Mouse (Mus musculus) left cerebral cortex, postnatal 4 days (tissue): ENCODE results near the gene Cyp1a1. TPM values are rescaled to one million over a fixed set of nuclear protein-coding genes. Genes with fewer than 3 reads are reported as not detected.

Experiments used
- DNase-seq: peaks from one replicate; pipeline ENCODE4 v3.0.0-alpha.2; 2022
- intact Hi-C: fragments of 180-260 bp; cut with DNase I; formaldehyde crosslinking; loops from one replicate; pipeline ENCODE4 v1.15.1; 2025
- total RNA-seq, 2 experiments: library from RNA; stranded (reverse); gene quantifications; 2 replicates each; pipeline ENCODE4 v1.2.3; 2021

The Cyp1a1 gene
- total RNA-seq, 2 experiments from 2014 or later: 0.95 to 1.1 TPM

GRCm38 (mm10) chr9:57655749-57656148 lies 32.0 kb upstream of the Cyp1a1 start:
- DNase-seq: peak; percentile 97
- intact Hi-C loops: loop anchor here (5.0 kb wide), 1 partner anchor 113 kb away; no protein-coding TSS in a partner anchor

GRCm38 (mm10) chr9:57656631-57657350 lies 30.9 kb upstream of the Cyp1a1 start:
- DNase-seq: no peak
- intact Hi-C loops: loop anchor here (5.0 kb wide), 1 partner anchor 114 kb away; no protein-coding TSS in a partner anchor

GRCm38 (mm10) chr9:57657843-57658242 lies 29.9 kb upstream of the Cyp1a1 start:
- DNase-seq: no peak
- intact Hi-C loops: loop anchor here (2.0 to 5.0 kb wide), 2 partner anchors 87 to 116 kb away; no protein-coding TSS in a partner anchor

GRCm38 (mm10) chr9:57658970-57659369 lies 28.8 kb upstream of the Cyp1a1 start:
- intact Hi-C loops: loop anchor here (2.0 to 5.0 kb wide), 2 partner anchors 86 to 117 kb away; no protein-coding TSS in a partner anchor

GRCm38 (mm10) chr9:57659774-57660173 lies 28.0 kb upstream of the Cyp1a1 start:
- intact Hi-C loops: loop anchor here (2.0 to 5.0 kb wide), 2 partner anchors 85 to 117 kb away; no protein-coding TSS in a partner anchor
- DNase-seq: peak; percentile 67

More at GRCm38 (mm10) chr9:57658970-57659369, 28.8 kb upstream of the Cyp1a1 start:
- no peak for DNase-seq

- DNase-seq: no peak
- intact Hi-C loops: no loop called here
Measured at GRCm38 (mm10) chr9:57660501-57660900, 27.2 kb upstream of the Cyp1a1 start.

- DNase-seq: no peak
- intact Hi-C loops: no loop called here
Measured at GRCm38 (mm10) chr9:57661552-57661951, 26.2 kb upstream of the Cyp1a1 start.

- no peak for DNase-seq
- intact Hi-C loops: no loop called here
Measured at GRCm38 (mm10) chr9:57664616-57665015, 23.1 kb upstream of the Cyp1a1 start.

- DNase-seq: no peak
- intact Hi-C loops: no loop called here
Measured at GRCm38 (mm10) chr9:57666536-57666935, 21.2 kb upstream of the Cyp1a1 start.

- DNase-seq: no peak
- intact Hi-C loops: no loop called here
Measured at GRCm38 (mm10) chr9:57667136-57667535, 20.6 kb upstream of the Cyp1a1 start.

- intact Hi-C loops: no loop called here
- no peak for DNase-seq
Measured at GRCm38 (mm10) chr9:57667817-57668216, 19.9 kb upstream of the Cyp1a1 start.

- DNase-seq: no peak
- intact Hi-C loops: no loop called here
Measured at GRCm38 (mm10) chr9:57668277-57668676, 19.5 kb upstream of the Cyp1a1 start.

GRCm38 (mm10) chr9:57669566-57669965 lies 18.2 kb upstream of the Cyp1a1 start:
- DNase-seq: no peak
- intact Hi-C loops: no loop called here

- DNase-seq: no peak
- intact Hi-C loops: no loop called here
Measured at GRCm38 (mm10) chr9:57671037-57671436, 16.7 kb upstream of the Cyp1a1 start.

GRCm38 (mm10) chr9:57671500-57671899 lies 16.2 kb upstream of the Cyp1a1 start:
- intact Hi-C loops: no loop called here
- no peak for DNase-seq

- intact Hi-C loops: no loop called here
- no peak for DNase-seq
Measured at GRCm38 (mm10) chr9:57681411-57681810, 6.3 kb upstream of the Cyp1a1 start.

GRCm38 (mm10) chr9:57683520-57683919 lies 4.2 kb upstream of the Cyp1a1 start, which contains the start of gene Cyp1a2:
TSS of gene Cyp1a2 (minus strand) at chr9:57683703.
- intact Hi-C loops: no loop called here
- DNase-seq: no peak

- DNase-seq: no peak
- intact Hi-C loops: no loop called here
Measured at GRCm38 (mm10) chr9:57686011-57686410, 1.7 kb upstream of the Cyp1a1 start.

- intact Hi-C loops: no loop called here
Measured at GRCm38 (mm10) chr9:57688158-57688557, 430 bp downstream of the Cyp1a1 start.

GRCm38 (mm10) chr9:57688606-57689005 lies 878 bp downstream of the Cyp1a1 start:
- DNase-seq: no peak
- intact Hi-C loops: no loop called here

More at GRCm38 (mm10) chr9:57688158-57688557, 430 bp downstream of the Cyp1a1 start:
- no peak for DNase-seq

GRCm38 (mm10) chr9:57694108-57694507 lies 6.4 kb downstream of the Cyp1a1 start:
- DNase-seq: no peak
- intact Hi-C loops: no loop called here
